Mouse (Mus musculus) left cerebral cortex, adult 18-20 months (tissue): Measurements from ENCODE around the gene Pik3ca. TPM values are rescaled to one million over a fixed set of nuclear protein-coding genes. Genes with fewer than 3 reads are reported as not detected.

ENCODE experiments used
- DNase-seq, 2 experiments: peaks; one replicate each; pipeline ENCODE4 v3.0.0; 2021 to 2022; ENCODE audit warnings: low spot score in 2 of 2, mixed read lengths in 1 of 2
- long read RNA-seq, 2 experiments: library from polyadenylated mRNA; stranded (forward); transcript quantifications; one replicate each; pipeline ENCODE4 v2.0.0; 2021
- total RNA-seq, 2 experiments: library from RNA; stranded (reverse); gene quantifications; 2 replicates each; pipeline ENCODE4 v1.2.3; 2021

The Pik3ca gene
- total RNA-seq, result 10 to 100 TPM; 62.0 to 71.2 TPM
- long read RNA-seq, experiment 1, full-length matches to known transcripts, result 1 of 44 reads
- long read RNA-seq, experiment 1, partial matches to known transcripts, result 0 of 44 reads
- long read RNA-seq, experiment 1, other reads (novel, unspliced or antisense), result 43 of 44 reads
- long read RNA-seq, experiment 2, partial matches to known transcripts, result 4 of 30 reads
- long read RNA-seq, experiment 2, other reads (novel, unspliced or antisense), result 26 of 30 reads

- DNase-seq, result peak; percentile 40 to 63
Observed at GRCm38 (mm10) chr3:32397461-32398174, at the start of gene Pik3ca. TSS of gene Pik3ca (plus strand) at chr3:32397671.

- DNase-seq, result peak; percentile 33 to 45
Observed at GRCm38 (mm10) chr3:32347881-32348280, 49.6 kb upstream of the Pik3ca start.

GRCm38 (mm10) chr3:32361221-32361620 lies 36.2 kb upstream of the Pik3ca start:
- DNase-seq, result no peak

GRCm38 (mm10) chr3:32364195-32364594 lies 33.3 kb upstream of the Pik3ca start:
- DNase-seq, result peak in 1 of 2 experiments; percentile 9

GRCm38 (mm10) chr3:32364841-32365545 lies 32.5 kb upstream of the Pik3ca start:
- DNase-seq, result peak; percentile 36 to 46

GRCm38 (mm10) chr3:32365546-32366245 lies 31.8 kb upstream of the Pik3ca start, which contains the start of gene Zmat3:
TSS of gene Zmat3 (minus strand) at chr3:32366014.
- DNase-seq, result peak; percentile 82 to 87

GRCm38 (mm10) chr3:32366246-32366734 lies 31.2 kb upstream of the Pik3ca start:
- DNase-seq, result peak; percentile 20 to 28

GRCm38 (mm10) chr3:32367516-32367915 lies 30.0 kb upstream of the Pik3ca start:
- no peak for DNase-seq

- no peak for DNase-seq
Observed at GRCm38 (mm10) chr3:32371957-32372356, 25.5 kb upstream of the Pik3ca start.

- DNase-seq, result no peak
Observed at GRCm38 (mm10) chr3:32372470-32372869, 25.0 kb upstream of the Pik3ca start.

GRCm38 (mm10) chr3:32373236-32373635 lies 24.2 kb upstream of the Pik3ca start:
- no peak for DNase-seq

- no peak for DNase-seq
Observed at GRCm38 (mm10) chr3:32379891-32380290, 17.6 kb upstream of the Pik3ca start.

GRCm38 (mm10) chr3:32381556-32381955 lies 15.9 kb upstream of the Pik3ca start:
- no peak for DNase-seq

GRCm38 (mm10) chr3:32392841-32393240 lies 4.6 kb upstream of the Pik3ca start:
- no peak for DNase-seq

GRCm38 (mm10) chr3:32393986-32394385 lies 3.5 kb upstream of the Pik3ca start:
- no peak for DNase-seq

- peak; percentile 8 to 11 for DNase-seq
Observed at GRCm38 (mm10) chr3:32395771-32396551, 1.5 kb upstream of the Pik3ca start.

- peak; percentile 95 to 97 for DNase-seq
Observed at GRCm38 (mm10) chr3:32396794-32397460, 544 bp upstream of the Pik3ca start.

- DNase-seq, result no peak
Observed at GRCm38 (mm10) chr3:32398175-32398538, 686 bp downstream of the Pik3ca start.

GRCm38 (mm10) chr3:32398623-32399022 lies 1.2 kb downstream of the Pik3ca start:
- no peak for DNase-seq

GRCm38 (mm10) chr3:32399381-32399780 lies 1.9 kb downstream of the Pik3ca start:
- DNase-seq, result no peak
